Mouse (Mus musculus) spleen, adult 2 months (tissue): ENCODE results near the gene Npff.

ENCODE experiments used
- CTCF ChIP-seq: fragments of 200-500 bp; IDR thresholded peaks from 2 replicates; pipeline ENCODE4 v1.5.1; 2011; ENCODE audit warnings: mild to moderate bottlenecking, inconsistent platforms; ENCODE audit not compliant: insufficient read depth, insufficient read length, insufficient replicate concordance; ENCODE audit errors: extremely low read depth
- POLR2A ChIP-seq: fragments of 200-500 bp; IDR thresholded peaks from 2 replicates; pipeline ENCODE4 v1.6.1; 2011; ENCODE audit warnings: low read depth, low read length, inconsistent platforms

GRCm38 (mm10) chr15:102515261-102515660 lies 9.5 kb downstream of the Npff start:
- TF ChIP-seq CTCF (no peak), POLR2A (no peak)
